Mouse (Mus musculus) liver (tissue): ENCODE results near the gene Mgea5.

ENCODE experiments used
- DNase-seq: peaks from one replicate; pipeline ENCODE4 v3.0.0-alpha.2; 2020; ENCODE audit warnings: mixed read lengths

Mgea5 gene

GRCm38 (mm10) chr19:45725677-45726277, 57.9 kb downstream of the Mgea5 start:
- no peak for DNase-seq

GRCm38 (mm10) chr19:45722188-45722587, 61.4 kb downstream of the Mgea5 start:
- no peak for DNase-seq

GRCm38 (mm10) chr19:45718286-45718685, 65.4 kb downstream of the Mgea5 start:
- DNase-seq, result no peak

GRCm38 (mm10) chr19:45717493-45718220, 66.0 kb downstream of the Mgea5 start:
- DNase-seq, result no peak

- DNase-seq, result no peak
These were observed 74.9 kb downstream of the Mgea5 start for GRCm38 (mm10) chr19:45708704-45709103.
